Mouse (Mus musculus): ENCODE results near the gene Prkx. TPM values are rescaled to one million over a fixed set of nuclear protein-coding genes. Genes with fewer than 3 reads are reported as not detected.

The Prkx gene
- polyA plus RNA-seq, 1 experiment from 2014 or later, result 17.1 TPM

DNA sequence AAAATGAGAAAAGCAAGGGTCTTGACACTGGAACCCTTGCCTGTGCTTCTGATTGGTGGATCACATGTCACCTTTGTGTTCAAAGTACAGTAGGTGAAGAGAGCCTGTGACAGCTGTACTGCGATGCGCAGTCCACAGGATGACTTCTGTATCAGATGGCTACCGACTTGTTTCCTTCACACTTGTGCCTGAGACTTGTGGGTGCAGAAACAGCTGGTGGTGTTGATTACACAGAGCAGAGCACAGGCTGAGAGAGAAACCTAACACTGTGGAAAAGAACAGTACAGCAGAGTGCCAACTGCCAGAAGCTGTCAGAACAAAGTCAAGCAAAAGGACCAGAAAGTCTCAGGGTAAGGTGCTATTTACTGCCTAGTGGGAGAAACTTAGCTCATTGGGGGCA is 7.4 kb downstream of the Prkx start:
- H3K9ac ChIP-seq, result no peak overlapping the region
- H3K36me3 ChIP-seq, result peaks cover 7% of the 10 kb centered on the region; the same call in 1 of the 2 replicates
- no peak overlapping the region for H3K4me2 ChIP-seq (replicated peaks)
- WGBS, result 88% methylated on average over 3 of the region's 3 CpGs
- H3K4me3 ChIP-seq (replicated peaks), result no peak overlapping the region
- H3K27ac ChIP-seq (replicated peaks), result no peak overlapping the region
- H3K4me1 ChIP-seq, result no peaks in the 10 kb centered on the region
- H3K9me3 ChIP-seq (replicated peaks), result no peaks in the 10 kb centered on the region
- ATAC-seq (ENCODE audit: insufficient number of reproducible peaks, low FRiP score, low TSS enrichment, low read depth), result peak; percentile 39; the same call in 1 of the 2 replicates
- no peaks in the 10 kb centered on the region for H3K27me3 ChIP-seq

DNA sequence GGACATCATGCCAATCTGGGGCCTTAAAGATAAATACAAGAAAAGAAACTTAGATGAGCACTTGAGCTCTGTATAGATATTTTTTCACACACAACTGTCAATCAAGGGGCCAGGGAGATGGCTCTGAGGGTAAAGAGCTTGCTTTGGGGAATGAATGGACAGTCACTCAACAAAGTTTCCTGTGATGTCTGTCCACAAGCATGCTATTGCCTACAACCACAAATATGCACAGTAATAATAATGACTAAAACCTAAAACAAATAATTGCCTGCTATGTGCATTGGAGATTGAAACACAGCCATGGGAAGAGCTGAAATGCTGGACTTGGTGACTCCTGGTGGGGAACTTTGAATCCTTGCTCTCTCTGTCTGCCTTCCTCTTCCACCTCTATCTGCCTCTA is 9.7 kb downstream of the Prkx start:
- Histone ChIP-seq H3K4me1 (no peaks in the 10 kb centered on the region), H3K4me3 (replicated peaks) (no peak overlapping the region)
- no peak for ATAC-seq (ENCODE audit: insufficient number of reproducible peaks, low FRiP score, low TSS enrichment, low read depth)

DNA sequence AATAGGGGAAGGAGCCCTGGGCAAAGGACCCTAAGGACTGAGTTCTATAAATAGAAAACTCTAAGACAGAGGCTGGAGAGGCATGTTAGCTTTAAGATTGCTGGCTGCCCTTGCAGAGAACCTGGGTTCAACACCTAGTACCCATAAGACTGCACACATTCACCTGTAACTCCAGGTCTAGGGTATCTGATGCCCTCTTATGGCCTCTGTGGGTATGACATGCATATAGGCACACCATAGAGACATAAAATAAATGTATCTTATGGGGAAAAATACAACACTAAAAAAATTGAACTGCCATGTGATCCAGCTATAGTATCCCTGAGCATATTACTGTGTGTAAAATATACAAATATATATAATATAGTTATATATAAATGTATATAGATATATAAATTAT is 18.3 kb downstream of the Prkx start:
- H3K27me3 ChIP-seq, result no peaks in the 10 kb centered on the region
- no peak overlapping the region for H3K9ac ChIP-seq
- H3K4me2 ChIP-seq (replicated peaks), result no peak overlapping the region
- H3K27ac ChIP-seq (replicated peaks), result no peak overlapping the region
- H3K4me1 ChIP-seq, result no peaks in the 10 kb centered on the region
- ATAC-seq (ENCODE audit: insufficient number of reproducible peaks, low FRiP score, low TSS enrichment, low read depth), result no peak
- no peak overlapping the region for H3K4me3 ChIP-seq (replicated peaks)
- no peaks in the 10 kb centered on the region for H3K36me3 ChIP-seq
- H3K9me3 ChIP-seq (replicated peaks), result no peaks in the 10 kb centered on the region

More for the DNA sequence above, 9.7 kb downstream of the Prkx start:
- Histone ChIP-seq H3K9me3 (replicated peaks) (no peaks in the 10 kb centered on the region), H3K27me3 (no peaks in the 10 kb centered on the region), H3K36me3 (peaks cover 7% of the 10 kb centered on the region; the same call in 1 of the 2 replicates), H3K27ac (replicated peaks) (no peak overlapping the region), H3K9ac (no peak overlapping the region), H3K4me2 (replicated peaks) (no peak overlapping the region)

DNA sequence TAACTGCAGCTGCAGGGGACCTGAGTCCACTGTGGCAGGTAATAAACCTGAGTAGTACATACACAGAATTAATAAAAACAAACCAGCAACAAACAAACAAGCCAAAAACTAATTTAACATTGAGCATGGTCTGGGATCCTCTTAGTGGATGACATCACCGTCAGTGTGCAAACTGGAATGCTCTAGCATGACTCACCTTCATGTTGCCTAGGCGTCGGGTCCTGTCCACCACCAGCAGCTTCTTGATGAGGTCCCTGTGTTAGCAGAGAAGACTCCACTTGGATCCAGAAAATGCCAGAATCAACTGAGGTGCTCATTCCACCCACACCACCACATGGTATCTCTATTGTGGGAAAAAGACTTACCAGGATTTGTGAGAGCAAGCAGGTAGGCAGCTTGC is 30.9 kb downstream of the Prkx start:
- Histone ChIP-seq H3K27me3 (no peaks in the 10 kb centered on the region), H3K4me3 (replicated peaks) (no peak overlapping the region), H3K9me3 (replicated peaks) (no peaks in the 10 kb centered on the region), H3K9ac (no peak overlapping the region), H3K4me1 (no peaks in the 10 kb centered on the region), H3K27ac (replicated peaks) (no peak overlapping the region), H3K36me3 (0 out of 2 replicates have a peak, but pooled peaks cover 5% of the 10 kb centered on the region), H3K4me2 (replicated peaks) (no peak overlapping the region)
- WGBS, result 90% methylated on average over 3 of the region's 3 CpGs
- no peak for ATAC-seq (ENCODE audit: insufficient number of reproducible peaks, low FRiP score, low TSS enrichment, low read depth)

DNA sequence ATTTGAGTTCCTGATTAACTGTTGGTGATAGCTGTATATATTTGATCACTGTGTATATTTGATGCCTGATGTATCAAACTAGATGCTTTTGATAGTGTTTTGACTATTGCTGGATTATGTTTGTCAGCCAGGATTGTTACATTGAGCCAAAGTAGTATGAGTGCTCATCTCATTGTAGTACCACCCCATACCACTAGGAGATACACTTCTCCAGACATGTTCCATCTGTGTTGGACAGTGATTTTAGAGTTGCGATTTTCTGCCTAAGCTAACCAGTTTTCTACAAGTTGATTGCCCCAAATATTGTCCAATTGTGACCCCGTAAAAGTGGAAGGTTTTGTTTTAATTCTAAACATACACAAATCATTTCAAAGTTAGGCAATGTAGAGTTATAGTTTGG is 51.8 kb downstream of the Prkx start:
- H3K27me3 ChIP-seq, result no peaks in the 10 kb centered on the region
- H3K36me3 ChIP-seq, result no peaks in the 10 kb centered on the region
- no peaks in the 10 kb centered on the region for H3K4me1 ChIP-seq
- 66% methylated on average over 2 of the region's 2 CpGs for WGBS
- no peak overlapping the region for H3K27ac ChIP-seq (replicated peaks)
- H3K4me2 ChIP-seq (replicated peaks), result no peak overlapping the region
- H3K9me3 ChIP-seq (replicated peaks), result no peaks in the 10 kb centered on the region
- H3K4me3 ChIP-seq (replicated peaks), result no peak overlapping the region
- no peak for ATAC-seq (ENCODE audit: insufficient number of reproducible peaks, low FRiP score, low TSS enrichment, low read depth)
- no peak overlapping the region for H3K9ac ChIP-seq

DNA sequence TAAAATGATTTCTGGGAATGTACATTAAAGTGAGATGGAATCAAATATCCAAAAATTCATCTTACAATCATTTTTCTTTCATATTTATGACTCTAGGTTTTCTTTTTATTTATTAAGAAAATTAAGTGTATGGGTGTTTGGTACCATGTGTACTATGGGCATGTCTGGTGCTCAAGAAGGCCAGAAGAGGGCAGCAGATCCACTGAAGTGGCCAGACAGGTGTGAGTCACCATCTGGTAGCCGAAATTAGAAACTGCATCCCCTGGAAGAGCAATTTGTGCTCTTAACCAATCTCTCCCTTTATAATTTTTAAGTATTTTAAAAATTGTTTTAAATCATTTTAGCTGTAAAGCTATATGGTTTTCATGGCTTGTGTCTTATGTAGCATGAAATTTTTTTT is 54.7 kb downstream of the Prkx start:
- H3K27me3 ChIP-seq, result no peaks in the 10 kb centered on the region
- H3K9ac ChIP-seq, result no peak overlapping the region
- WGBS, result 17% methylated on average over 1 of the region's 1 CpGs
- ATAC-seq (ENCODE audit: insufficient number of reproducible peaks, low FRiP score, low TSS enrichment, low read depth), result no peak
- no peaks in the 10 kb centered on the region for H3K9me3 ChIP-seq (replicated peaks)
- no peak overlapping the region for H3K27ac ChIP-seq (replicated peaks)
- no peak overlapping the region for H3K4me3 ChIP-seq (replicated peaks)
- no peak overlapping the region for H3K4me2 ChIP-seq (replicated peaks)
- H3K4me1 ChIP-seq, result no peaks in the 10 kb centered on the region
- H3K36me3 ChIP-seq, result no peaks in the 10 kb centered on the region

DNA sequence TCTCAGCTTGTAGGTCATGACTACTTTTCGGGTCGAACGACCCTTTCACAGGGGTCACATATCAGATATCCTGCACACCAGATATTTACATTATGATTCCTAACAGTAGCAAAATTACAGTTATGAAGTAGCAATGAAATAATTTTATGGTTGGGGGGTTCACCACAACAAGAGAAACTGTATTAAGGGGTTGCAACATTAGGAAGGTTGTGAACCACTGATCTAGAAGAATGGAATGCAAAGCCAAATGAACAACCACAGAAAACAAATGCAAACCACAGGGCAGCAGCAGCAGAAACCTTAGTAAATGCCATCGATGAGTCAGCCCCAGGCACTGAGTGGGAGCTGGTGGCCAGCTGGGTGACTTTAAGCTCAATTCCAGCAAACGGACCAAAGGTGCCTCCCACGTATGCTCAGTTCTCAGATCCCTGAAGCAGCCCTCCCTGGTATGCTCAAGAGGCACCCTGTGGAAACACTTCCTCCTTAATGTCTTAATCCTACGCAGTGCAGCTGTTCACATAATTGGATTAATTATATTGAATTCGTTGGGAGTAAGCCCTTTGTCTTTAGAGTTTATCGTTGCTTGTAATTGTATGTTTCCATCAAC is 62.0 kb downstream of the Prkx start:
- no peaks in the 10 kb centered on the region for H3K9me3 ChIP-seq (replicated peaks)
- no peaks in the 10 kb centered on the region for H3K27me3 ChIP-seq
- no peak overlapping the region for H3K4me3 ChIP-seq (replicated peaks)
- H3K9ac ChIP-seq, result no peak overlapping the region
- no peak overlapping the region for H3K27ac ChIP-seq (replicated peaks)
- no peaks in the 10 kb centered on the region for H3K4me1 ChIP-seq
- H3K4me2 ChIP-seq (replicated peaks), result no peak overlapping the region
- no peaks in the 10 kb centered on the region for H3K36me3 ChIP-seq
- WGBS, result 74% methylated on average over 9 of the region's 9 CpGs
- ATAC-seq (ENCODE audit: insufficient number of reproducible peaks, low FRiP score, low TSS enrichment, low read depth), result no peak

DNA sequence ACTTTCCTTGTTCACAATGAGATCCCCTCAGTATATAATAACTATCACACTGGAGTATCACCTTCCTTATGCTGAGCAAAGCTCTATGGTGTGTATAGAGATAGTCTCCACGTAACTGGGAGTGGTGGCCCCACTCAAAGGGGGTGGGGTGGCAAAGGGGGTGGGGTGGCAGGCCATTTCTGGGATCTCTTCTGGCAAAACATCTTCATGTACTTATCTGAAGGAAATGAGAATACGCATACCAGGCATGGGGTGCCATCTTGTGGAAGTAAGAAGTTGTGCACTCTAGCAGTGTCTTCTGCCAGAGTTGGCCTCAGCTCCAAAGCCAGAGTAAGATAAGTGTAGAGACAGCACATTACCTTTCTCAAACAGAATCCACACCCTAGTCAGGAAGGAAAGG is 75.8 kb downstream of the Prkx start:
- no peaks in the 10 kb centered on the region for H3K27me3 ChIP-seq
- H3K27ac ChIP-seq (replicated peaks), result no peak overlapping the region
- no peak overlapping the region for H3K4me3 ChIP-seq (replicated peaks)
- 6% methylated on average over 2 of the region's 2 CpGs for WGBS
- H3K4me1 ChIP-seq, result no peaks in the 10 kb centered on the region
- no peak overlapping the region for H3K9ac ChIP-seq
- no peak overlapping the region for H3K4me2 ChIP-seq (replicated peaks)
- ATAC-seq (ENCODE audit: insufficient number of reproducible peaks, low FRiP score, low TSS enrichment, low read depth), result no peak
- H3K36me3 ChIP-seq, result no peaks in the 10 kb centered on the region
- no peaks in the 10 kb centered on the region for H3K9me3 ChIP-seq (replicated peaks)

Other genes with a start within 250 kb of the Prkx start
- gene Pbsn, start 57.3 kb upstream of the Prkx start, polyA plus RNA-seq (2015; fragmentation: Nextera tagmentation; extraction: Ambion mirVana), result not detected in 2 replicates
- gene Gm14744, start 68.5 kb upstream of the Prkx start, polyA plus RNA-seq (2015; fragmentation: Nextera tagmentation; extraction: Ambion mirVana), result not detected in 2 replicates
- gene 5430402E10Rik, start 128.8 kb upstream of the Prkx start, polyA plus RNA-seq (2015; fragmentation: Nextera tagmentation; extraction: Ambion mirVana), result not detected in 2 replicates

Measured in embryonic facial prominence, embryonic 15.5 days (tissue).